Mouse (Mus musculus) adrenal gland, postnatal 4 days (tissue): ENCODE data around the gene Taf6l. TPM values are rescaled to one million over a fixed set of nuclear protein-coding genes. Genes with fewer than 3 reads are reported as not detected.
"Not testable (repeated sequence)": the region's sequence is repeated elsewhere in the genome, so short reads cannot be mapped to it uniquely, and the experiment has no call there.

Experiments used
- DNase-seq, 2 experiments: peaks; one replicate each; pipeline ENCODE4 v3.0.0; 2021 to 2022; ENCODE audit warnings: low spot score in 2 of 2, mixed read lengths in 2 of 2
- microRNA-seq: library from miRNA; unstranded; fragments of <30 nt; microRNA quantifications from one replicate; pipeline ENCODE4 v1.2.0, GENCODE M21; 2021
- total RNA-seq, 2 experiments: library from RNA; stranded (reverse); gene quantifications; 2 replicates each; pipeline ENCODE4 v1.2.3; 2021

Taf6l gene
- total RNA-seq, 2 experiments from 2014 or later, result 18.3 to 18.9 TPM

GRCm38 (mm10) chr19:8740603-8741002 lies 45.6 kb downstream of the Taf6l start, which contains the start of gene 1700092M07Rik:
TSS of gene 1700092M07Rik (plus strand) at chr19:8740718.
- no peak for DNase-seq

GRCm38 (mm10) chr19:8739646-8740045 lies 46.6 kb downstream of the Taf6l start:
- DNase-seq, result no peak

GRCm38 (mm10) chr19:8738911-8739310 lies 47.3 kb downstream of the Taf6l start:
- no peak for DNase-seq

- DNase-seq, result no peak
Observed at GRCm38 (mm10) chr19:8736160-8736467, 50.1 kb downstream of the Taf6l start.

- peak; percentile 76 to 81 for DNase-seq
Observed at GRCm38 (mm10) chr19:8735389-8736159, 50.6 kb downstream of the Taf6l start, which contains the start of gene Wdr74. TSS of gene Wdr74 (plus strand) at chr19:8735827.

GRCm38 (mm10) chr19:8734334-8734733 lies 51.9 kb downstream of the Taf6l start:
- no peak for DNase-seq

- DNase-seq, result not testable (repeated sequence)
Observed at GRCm38 (mm10) chr19:8728335-8729099, 57.7 kb downstream of the Taf6l start.

- no peak for DNase-seq
Observed at GRCm38 (mm10) chr19:8727495-8728114, 58.6 kb downstream of the Taf6l start.

- DNase-seq, result no peak
Observed at GRCm38 (mm10) chr19:8726609-8727390, 59.4 kb downstream of the Taf6l start.

- no peak for DNase-seq
Observed at GRCm38 (mm10) chr19:8725081-8725613, 61.1 kb downstream of the Taf6l start.

Small RNAs within 50 kb of the gene (microRNA-seq; reads per million reads assigned to microRNA genes)
- not detected for gene Mir6992

Other genes with a start within 250 kb of the Taf6l start
- gene Slc22a8, start 195.2 kb downstream of the Taf6l start, total RNA-seq, result 10 to 100 TPM in 1 of 2 experiments, under 1 TPM in 1; 0.87 to 12.2 TPM
- gene Slc22a6, start 168.4 kb downstream of the Taf6l start, total RNA-seq, result 1 to 10 TPM in 1 of 2 experiments, under 1 TPM in 1; 0.20 to 7.5 TPM
- gene Chrm1, start 122.6 kb downstream of the Taf6l start, total RNA-seq, result 1 to 10 TPM; 2.7 to 3.0 TPM
- gene Slc3a2, start 63.0 kb downstream of the Taf6l start, total RNA-seq, result 100 to 1,000 TPM; 161 to 174 TPM
- gene Wdr74, start 50.6 kb downstream of the Taf6l start, total RNA-seq, result 10 to 100 TPM; 64.2 to 64.3 TPM
- 1 to 10 TPM; 2.3 to 2.5 TPM for gene 1700092M07Rik, start 45.7 kb downstream of the Taf6l start, total RNA-seq
- gene Stx5a, start 45.0 kb downstream of the Taf6l start, total RNA-seq, result 100 to 1,000 TPM; 118 to 125 TPM
- 100 to 1,000 TPM; 124 to 145 TPM for gene Nxf1, start 29.3 kb downstream of the Taf6l start, total RNA-seq
- 100 to 1,000 TPM; 102 to 103 TPM for gene Tmem223, start 15.4 kb downstream of the Taf6l start, total RNA-seq
- gene Tmem179b, start 11.9 kb downstream of the Taf6l start, total RNA-seq, result 10 to 100 TPM; 65.4 to 68.6 TPM
- 100 to 1,000 TPM; 103 TPM for gene Polr2g, start 12.2 kb upstream of the Taf6l start, total RNA-seq
- 1 to 10 TPM; 2.0 to 2.4 TPM for gene Zbtb3, start 16.1 kb upstream of the Taf6l start, total RNA-seq
- gene Ttc9c, start 32.9 kb upstream of the Taf6l start, total RNA-seq, result 10 to 100 TPM; 32.1 to 34.3 TPM
- 10 to 100 TPM; 73.5 to 83.1 TPM for gene Hnrnpul2, start 33.6 kb upstream of the Taf6l start, total RNA-seq
- not detected for gene AC129217.1, start 43.4 kb upstream of the Taf6l start, total RNA-seq
- gene Bscl2, start 51.0 kb upstream of the Taf6l start, total RNA-seq, result 100 to 1,000 TPM in 1 of 2 experiments, 10 to 100 TPM in 1; 91.5 to 102 TPM
- gene Gng3, start 52.8 kb upstream of the Taf6l start, total RNA-seq, result 10 to 100 TPM; 14.5 to 16.3 TPM
- gene Lrrn4cl, start 64.4 kb upstream of the Taf6l start, total RNA-seq, result 1 to 10 TPM; 3.5 to 4.2 TPM
- gene Ubxn1, start 85.1 kb upstream of the Taf6l start, total RNA-seq, result 100 to 1,000 TPM; 217 to 224 TPM
- 10 to 100 TPM; 56.6 to 59.1 TPM for gene Uqcc3, start 94.5 kb upstream of the Taf6l start, total RNA-seq
- 10 to 100 TPM; 11.8 to 12.7 TPM for gene Lbhd1, start 97.3 kb upstream of the Taf6l start, total RNA-seq
- not detected for gene Gm49403, start 97.5 kb upstream of the Taf6l start, total RNA-seq
- gene 1810009A15Rik, start 102.4 kb upstream of the Taf6l start, total RNA-seq, result 10 to 100 TPM; 36.7 to 37.7 TPM
- 1 to 10 TPM; 2.8 to 3.3 TPM for gene Gm49416, start 102.5 kb upstream of the Taf6l start, total RNA-seq
- 10 to 100 TPM; 29.6 to 30.9 TPM for gene Ints5, start 106.6 kb upstream of the Taf6l start, total RNA-seq
- gene Ganab, start 111.7 kb upstream of the Taf6l start, total RNA-seq, result 100 to 1,000 TPM; 183 to 194 TPM
- 10 to 100 TPM; 56.2 to 56.8 TPM for gene B3gat3, start 134.0 kb upstream of the Taf6l start, total RNA-seq
- 10 to 100 TPM; 13.3 to 15.3 TPM for gene Rom1, start 142.9 kb upstream of the Taf6l start, total RNA-seq
- 10 to 100 TPM; 65.2 to 72.1 TPM for gene Eml3, start 143.1 kb upstream of the Taf6l start, total RNA-seq
- gene Mta2, start 155.5 kb upstream of the Taf6l start, total RNA-seq, result 100 to 1,000 TPM; 141 to 144 TPM
- 10 to 100 TPM; 23.2 to 26.9 TPM for gene Tut1, start 167.4 kb upstream of the Taf6l start, total RNA-seq
- gene Eef1g, start 180.6 kb upstream of the Taf6l start, total RNA-seq, result 100 to 1,000 TPM; 505 to 508 TPM
- gene Ahnak, start 202.9 kb upstream of the Taf6l start, total RNA-seq, result 100 to 1,000 TPM; 125 to 131 TPM